Mouse (Mus musculus): ENCODE measurements around the gene Pip5k1c.

Gene Pip5k1c

DNA sequence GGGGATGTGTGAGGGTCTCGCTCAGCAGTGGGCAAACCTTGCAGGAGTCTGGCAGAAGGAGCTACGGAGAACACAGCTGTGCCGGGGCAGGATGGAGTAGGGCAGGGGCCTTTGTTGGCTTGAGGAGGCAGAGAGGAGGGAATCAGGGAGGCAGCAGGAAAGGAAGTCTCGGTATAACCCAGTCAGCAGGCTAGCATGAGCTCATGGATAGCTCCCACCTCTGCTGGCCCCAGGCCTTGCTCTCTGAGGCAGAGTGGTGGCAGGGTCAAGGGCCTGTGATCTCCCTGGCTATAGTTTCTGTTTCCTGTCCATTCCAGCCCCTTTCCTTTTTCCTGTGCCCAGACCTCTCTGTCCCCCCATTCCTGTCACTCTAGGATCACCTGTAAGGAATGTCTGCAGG, 9.5 kb downstream of the Pip5k1c start:
- in situ Hi-C loops (cut with MboI) = no loop called here

- in situ Hi-C loops (cut with MboI) = no loop called here
These were observed 10.0 kb downstream of the Pip5k1c start for GRCm38 (mm10) chr10:81302781-81303218.

GRCm38 (mm10) chr10:81303258-81303657, 10.5 kb downstream of the Pip5k1c start:
- in situ Hi-C loops (cut with MboI) = no loop called here

- in situ Hi-C loops (cut with MboI) = no loop called here
These were observed 11.0 kb downstream of the Pip5k1c start for GRCm38 (mm10) chr10:81303761-81304160.

GRCm38 (mm10) chr10:81304597-81305238, 12.0 kb downstream of the Pip5k1c start:
- in situ Hi-C loops (cut with MboI) = no loop called here

- in situ Hi-C loops (cut with MboI) = no loop called here
These were observed 12.9 kb downstream of the Pip5k1c start for GRCm38 (mm10) chr10:81305663-81306062.

DNA sequence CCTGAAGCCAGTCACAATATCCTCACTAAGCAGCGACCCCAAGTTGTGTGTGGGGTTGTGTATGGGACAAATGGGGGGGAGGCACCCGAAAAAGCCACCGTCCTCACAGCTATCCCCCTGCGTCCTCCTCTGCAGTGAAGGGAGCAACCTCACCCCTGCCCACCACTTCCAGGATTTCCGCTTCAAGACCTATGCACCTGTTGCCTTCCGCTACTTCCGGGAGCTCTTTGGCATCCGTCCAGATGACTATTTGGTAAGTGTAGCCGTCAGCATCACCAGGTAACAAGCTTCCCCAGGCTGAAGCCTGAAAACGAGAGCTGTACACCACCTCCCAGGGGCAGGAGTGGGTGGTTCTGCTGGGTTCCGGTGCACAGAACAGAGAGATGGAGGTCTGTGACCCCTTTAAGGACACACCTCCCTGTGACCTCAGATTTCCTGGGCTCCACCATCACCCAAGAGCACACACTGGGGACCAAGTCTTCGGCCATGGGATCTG, 13.5 kb downstream of the Pip5k1c start:
- in situ Hi-C loops (cut with MboI) = no loop called here

- in situ Hi-C loops (cut with MboI) = no loop called here
These were observed 14.3 kb downstream of the Pip5k1c start for GRCm38 (mm10) chr10:81306837-81307682.

DNA sequence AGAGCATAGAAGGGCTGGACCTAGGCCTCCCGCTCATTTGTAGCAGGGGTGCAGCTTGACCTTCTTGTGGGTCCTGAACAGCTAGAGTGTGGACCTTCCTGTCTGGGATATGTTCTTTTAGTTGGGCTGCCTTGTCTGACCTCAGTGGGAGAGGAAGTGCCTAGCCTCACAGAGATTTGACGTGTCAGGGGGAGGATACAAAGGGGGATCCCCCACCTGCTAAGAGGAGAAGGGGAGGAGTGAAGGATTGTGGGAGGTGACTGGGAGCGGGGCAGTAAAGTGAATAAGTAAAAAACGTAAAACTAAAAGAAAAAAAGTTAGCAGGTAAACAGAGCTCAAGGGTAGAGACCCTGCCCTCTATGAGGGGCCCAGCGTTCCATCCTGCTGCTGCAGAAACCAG, 16.8 kb downstream of the Pip5k1c start:
- in situ Hi-C loops (cut with MboI) = no loop called here

GRCm38 (mm10) chr10:81313581-81313980, 20.8 kb downstream of the Pip5k1c start:
- in situ Hi-C loops (cut with MboI) = no loop called here

DNA sequence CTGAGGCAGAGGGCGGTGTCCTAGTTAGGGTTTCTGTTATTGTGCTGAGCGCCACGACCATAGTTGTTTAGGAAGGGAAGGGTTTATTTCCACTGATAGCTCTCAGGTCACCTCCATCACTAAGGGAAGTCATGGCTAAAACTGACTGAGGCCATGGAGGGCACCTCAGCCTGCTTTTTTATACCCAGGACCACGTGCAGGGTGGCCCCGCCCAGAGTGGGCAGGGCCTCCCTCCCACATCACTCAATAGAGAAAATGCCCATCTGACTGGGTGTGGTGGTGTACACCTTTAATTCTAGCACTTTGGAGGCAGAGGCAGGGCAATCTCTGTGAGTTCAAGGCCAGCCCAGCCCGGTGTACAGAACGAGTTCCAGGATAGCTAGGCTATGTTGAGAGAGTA, 21.4 kb downstream of the Pip5k1c start:
- in situ Hi-C loops (cut with MboI) = no loop called here

DNA sequence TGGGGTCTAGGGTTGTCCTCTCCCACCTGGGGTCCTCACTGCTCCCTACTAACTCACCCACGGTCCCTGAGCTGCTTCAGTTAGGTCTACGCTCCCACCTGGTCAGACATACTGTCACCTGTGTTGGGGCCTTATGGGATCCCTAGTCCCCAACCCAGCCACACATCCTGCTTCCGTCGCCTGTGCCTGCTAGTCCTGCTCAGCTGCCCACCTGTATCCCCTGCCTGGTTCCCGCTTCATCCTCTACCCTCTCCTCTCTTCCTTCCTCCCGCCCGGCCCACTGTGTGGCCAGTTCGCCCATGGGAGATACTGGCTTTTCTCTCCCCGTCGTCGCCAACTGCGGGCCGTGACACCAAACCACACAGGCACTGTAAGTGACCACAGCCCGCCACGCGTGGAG, 22.8 kb downstream of the Pip5k1c start:
- in situ Hi-C loops (cut with MboI) = no loop called here

- in situ Hi-C loops (cut with MboI) = no loop called here
These were observed 23.7 kb downstream of the Pip5k1c start for GRCm38 (mm10) chr10:81316338-81317060.

DNA sequence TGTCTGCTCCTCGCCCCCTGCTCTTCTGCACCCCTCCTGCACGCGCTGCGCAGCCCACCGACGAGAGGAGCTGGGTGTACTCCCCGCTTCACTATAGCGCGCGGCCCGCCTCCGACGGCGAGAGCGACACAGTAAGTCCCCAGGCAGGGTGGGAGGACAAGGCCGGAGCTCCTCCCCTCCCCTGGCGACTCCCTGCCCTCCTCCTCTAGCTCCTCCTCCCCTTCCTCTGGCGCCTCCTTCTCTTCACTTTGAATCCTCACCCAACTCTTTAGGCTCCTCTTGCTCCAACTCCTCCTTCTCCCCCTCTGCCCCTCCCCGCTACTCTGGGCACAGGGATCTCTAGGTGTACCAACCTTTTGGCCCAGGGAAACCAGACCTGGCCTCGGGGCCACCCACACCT, 24.5 kb downstream of the Pip5k1c start:
- in situ Hi-C loops (cut with MboI) = no loop called here

GRCm38 (mm10) chr10:81318589-81319329, 26.0 kb downstream of the Pip5k1c start:
- in situ Hi-C loops (cut with MboI) = no loop called here

DNA sequence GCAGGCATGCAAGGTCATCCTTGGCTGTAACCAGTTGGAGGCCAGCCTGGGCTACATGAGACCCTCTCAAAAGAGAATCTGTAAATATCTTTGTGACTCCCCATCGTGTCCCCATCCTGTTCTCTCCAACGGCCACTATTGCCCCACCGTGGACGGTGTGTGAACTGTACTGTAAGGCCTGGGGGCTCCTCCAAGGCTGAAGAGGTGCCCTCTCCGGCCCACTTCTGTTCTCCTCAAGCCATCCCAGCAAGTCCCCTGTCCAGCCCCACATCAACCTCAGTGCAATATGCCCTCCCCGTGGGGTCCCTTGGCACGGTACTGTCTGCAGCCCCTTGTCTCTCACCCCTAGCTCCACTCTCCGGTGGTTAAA, 26.6 kb downstream of the Pip5k1c start:
- in situ Hi-C loops (cut with MboI) = no loop called here

DNA sequence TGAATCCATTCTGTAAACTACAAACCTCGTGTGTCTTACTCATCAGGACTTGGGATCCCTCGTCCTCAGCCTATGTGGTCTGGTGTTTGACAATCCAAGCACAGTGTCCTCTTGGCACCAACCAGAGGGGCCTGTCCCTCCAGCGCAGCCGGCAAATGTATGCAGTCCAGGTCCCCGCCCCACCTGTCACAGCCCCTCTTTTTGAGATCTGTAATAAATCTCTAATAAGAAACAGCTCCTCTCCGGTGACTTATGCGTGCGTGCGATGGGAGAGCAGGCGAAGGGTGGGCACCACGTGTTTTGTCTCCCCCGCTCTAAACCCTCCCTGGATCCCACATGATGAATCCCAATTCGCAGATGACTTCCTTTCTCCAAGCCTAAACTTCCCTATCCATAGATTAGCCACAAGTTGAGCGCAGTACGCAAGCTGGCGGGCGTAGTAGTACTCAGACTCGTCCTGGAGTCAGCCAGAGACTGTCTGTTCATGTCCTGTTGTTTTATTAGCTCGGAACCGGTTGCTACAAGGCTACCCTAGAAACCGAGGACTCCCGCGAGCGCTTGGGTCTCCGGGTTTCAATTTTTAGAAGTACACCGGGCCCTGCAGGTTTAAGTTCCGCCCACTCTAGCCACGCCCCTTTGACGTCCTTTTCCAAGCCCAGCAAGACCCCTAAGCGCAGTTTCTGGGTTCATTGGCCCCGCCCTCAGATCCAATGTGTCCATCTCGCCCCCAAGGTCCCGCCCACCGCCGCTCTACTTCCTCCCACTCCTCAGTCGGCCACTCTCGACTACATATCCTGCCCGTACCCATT, 27.2 kb downstream of the Pip5k1c start:
- in situ Hi-C loops (cut with MboI) = no loop called here

GRCm38 (mm10) chr10:81320550-81321347, 28.0 kb downstream of the Pip5k1c start, which contains the start of gene Cactin:
Gene Cactin, plus strand, starts transcription at chr10:81321103.
- in situ Hi-C loops (cut with MboI) = no loop called here

GRCm38 (mm10) chr10:81321436-81321835, 28.7 kb downstream of the Pip5k1c start:
- in situ Hi-C loops (cut with MboI) = no loop called here

- in situ Hi-C loops (cut with MboI) = no loop called here
These were observed 29.7 kb downstream of the Pip5k1c start for GRCm38 (mm10) chr10:81322444-81322843.
